Mouse (Mus musculus): ENCODE measurements around the gene Mbd4.
A peak's percentile ranks its signal among the peaks of the same experiment; 100 is the strongest.

GRCm38 (mm10) chr6:115803541-115804382 lies 49.4 kb downstream of the Mbd4 start:
- TF ChIP-seq CTCF (IDR thresholded peaks at IDR 0.05; ENCODE audit: borderline replicate concordance, insufficient read depth, low read length) (peak; percentile 75; the same call in 1 of the 2 replicates), POLR2A (IDR thresholded peaks at IDR 0.05; ENCODE audit: low read depth, low read length) (peak; percentile 34; the same call in 1 of the 2 replicates)
